Mouse (Mus musculus): ENCODE data around the gene Osbpl8. TPM values are rescaled to one million over a fixed set of nuclear protein-coding genes. Genes with fewer than 3 reads are reported as not detected.

Gene Osbpl8
- total RNA-seq, 2 experiments from 2014 or later = 68.3 to 69.5 TPM

- no peak for DNase-seq (ENCODE audit: low spot score)
- intact Hi-C loops (cut with DNase I) = no loop called here
These were observed 177.2 kb downstream of the Osbpl8 start for GRCm38 (mm10) chr10:111341761-111342160.

- intact Hi-C loops (cut with DNase I) = no loop called here
- no peak for DNase-seq (ENCODE audit: low spot score)
These were observed 179.0 kb downstream of the Osbpl8 start for GRCm38 (mm10) chr10:111343555-111343954.

Other genes with a start within 250 kb of the Osbpl8 start
- 10 to 100 TPM; 54.6 to 60.7 TPM for gene Csrp2, start 245.0 kb upstream of the Osbpl8 start, total RNA-seq (2021)
- 10 to 100 TPM; 24.8 to 27.7 TPM for gene Zdhhc17, start 154.6 kb upstream of the Osbpl8 start, total RNA-seq (2021)
- gene Bbs10, start 133.9 kb downstream of the Osbpl8 start, total RNA-seq (2021) = 1 to 10 TPM; 2.5 to 2.8 TPM

All from heart, postnatal 25 days (tissue).